Mouse (Mus musculus) heart, postnatal 0 days (tissue): ENCODE results near the gene Kcnh2. TPM values are rescaled to one million over a fixed set of nuclear protein-coding genes. Genes with fewer than 3 reads are reported as not detected.
A peak's percentile ranks its signal among the peaks of the same experiment; 100 is the strongest.
"Not testable (repeated sequence)": the region's sequence is repeated elsewhere in the genome, so short reads cannot be mapped to it uniquely, and the experiment has no call there.

Source experiments
- ATAC-seq: fragments of 200-750 bp; cut with Nextera tagmentation; 2 replicates; pipeline ENCODE4 v1.8.0; 2017; ENCODE audit warnings: low read depth, moderate number of reproducible peaks, moderate library complexity; ENCODE audit not compliant: insufficient read depth
- DNase-seq: peaks from one replicate; pipeline ENCODE4 v3.0.0-alpha.2; 2016; ENCODE audit warnings: low spot score
- H3K27ac ChIP-seq: fragments of 300-500 bp; sonication (generic); 2 replicates; pipeline ENCODE4 v1.5.1; 2014; ENCODE audit warnings: low read depth, mild to moderate bottlenecking
- H3K27me3 ChIP-seq: fragments of 300-500 bp; sonication (generic); 2 replicates; pipeline ENCODE4 v1.6.1; 2014; ENCODE audit warnings: low read length, mixed read lengths; ENCODE audit not compliant: control insufficient read depth, insufficient read depth
- H3K36me3 ChIP-seq: fragments of 300-500 bp; sonication (generic); replicated peaks from 2 replicates; pipeline ENCODE4 v1.6.1; 2014; ENCODE audit warnings: low read length, mixed read lengths; ENCODE audit not compliant: control insufficient read depth, insufficient read depth
- H3K4me1 ChIP-seq: fragments of 300-500 bp; sonication (generic); 2 replicates; pipeline ENCODE4 v1.6.1; 2014; ENCODE audit warnings: antibody characterized with exemption; ENCODE audit not compliant: control insufficient read depth, insufficient read depth
- H3K4me2 ChIP-seq: fragments of 300-500 bp; sonication (generic); 2 replicates; pipeline ENCODE4 v1.6.1; 2014; ENCODE audit warnings: low read depth, mild to moderate bottlenecking, low read length, moderate library complexity
- H3K4me3 ChIP-seq: fragments of 300-500 bp; sonication (generic); 2 replicates; pipeline ENCODE4 v1.5.1; 2014; ENCODE audit warnings: low read depth, low read length
- H3K9ac ChIP-seq: fragments of 300-500 bp; sonication (generic); replicated peaks from 2 replicates; pipeline ENCODE4 v1.6.1; 2014; ENCODE audit warnings: low read depth, low read length, mixed read lengths
- H3K9me3 ChIP-seq: fragments of 300-500 bp; sonication (generic); replicated peaks from 2 replicates; pipeline ENCODE4 v1.6.1; 2016; ENCODE audit warnings: low read length; ENCODE audit not compliant: control insufficient read depth
- CTCF ChIP-seq: IDR thresholded peaks from 2 replicates; pipeline ENCODE4 v1.5.1; 2016; ENCODE audit warnings: antibody characterized with exemption, control low read depth, low read depth
- EP300 ChIP-seq: IDR thresholded peaks from 2 replicates; pipeline ENCODE4 v1.6.1; 2016; ENCODE audit warnings: antibody characterized with exemption, low read depth
- WGBS: fragments of 180-500 bp; shearing (Covaris S2); extraction: QIAGEN DNeasy Blood & Tissue Kit; methylation state at CpG from one replicate; pipeline ENCODE4 v1.1.7; 2014; 5-methylcytosine and 5-hydroxymethylcytosine counted together
- polyA plus RNA-seq: library from polyadenylated mRNA; unstranded; fragments of >200 nt; fragmentation: Nextera tagmentation; extraction: Ambion mirVana; gene quantifications from 2 replicates; pipeline ENCODE4 v1.2.1, GENCODE M21; 2015
- total RNA-seq: library from RNA; depleted of rRNA; stranded (reverse); fragments of >200 nt; gene quantifications from 2 replicates; pipeline ENCODE4 v1.2.3, GENCODE M21; 2014; ENCODE audit warnings: low replicate concordance; rRNA removed

The Kcnh2 gene
- 86.1 and 120 TPM in 2 replicates for total RNA-seq
- 29.4 and 32.1 TPM in 2 replicates for polyA plus RNA-seq

DNA sequence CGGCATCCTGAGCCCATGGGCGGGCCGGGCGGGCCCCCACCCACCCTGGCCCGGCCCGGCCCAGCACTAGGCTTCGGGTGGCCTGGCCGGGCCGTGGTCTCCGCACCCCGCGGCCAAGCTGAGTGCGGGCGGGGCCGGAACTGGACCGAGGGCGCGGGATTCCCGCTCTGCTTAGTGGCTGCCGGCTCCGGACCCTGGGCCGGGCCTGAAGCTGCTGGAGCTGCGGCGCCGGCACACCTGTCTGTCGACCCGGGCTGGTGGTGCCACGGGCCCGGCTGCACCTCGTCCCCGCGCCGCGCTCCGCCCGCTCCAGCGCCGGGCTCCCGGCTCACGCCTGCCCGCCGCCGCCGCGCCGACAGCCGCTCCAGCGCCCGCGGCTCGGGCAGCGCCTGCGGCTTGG, at the start of gene Kcnh2:
Gene Kcnh2, minus strand, starts transcription at position 327 of the 400 bp plus-strand sequence.
- DNase-seq (no peak), ATAC-seq (peak; percentile 1; the same call in 1 of the 2 replicates)
- TF ChIP-seq EP300 (no peak), CTCF (no peak)
- WGBS = under 1% methylated on average over 30 of the region's 53 CpGs
- H3K4me2 ChIP-seq = peak within 1 kb of the TSS; percentile 79
- peak within 1 kb of the TSS; percentile 95 for H3K9ac ChIP-seq
- peaks cover 15% of the 10 kb centered on the region; the same call in 1 of the 2 replicates for H3K36me3 ChIP-seq
- H3K4me3 ChIP-seq = peak within 1 kb of the TSS; percentile 81
- peaks cover 31% of the 10 kb centered on the region for H3K4me1 ChIP-seq
- no peaks in the 10 kb centered on the region for H3K27me3 ChIP-seq
- peak within 1 kb of the TSS; percentile 98 for H3K27ac ChIP-seq
- H3K9me3 ChIP-seq = no peaks in the 10 kb centered on the region

DNA sequence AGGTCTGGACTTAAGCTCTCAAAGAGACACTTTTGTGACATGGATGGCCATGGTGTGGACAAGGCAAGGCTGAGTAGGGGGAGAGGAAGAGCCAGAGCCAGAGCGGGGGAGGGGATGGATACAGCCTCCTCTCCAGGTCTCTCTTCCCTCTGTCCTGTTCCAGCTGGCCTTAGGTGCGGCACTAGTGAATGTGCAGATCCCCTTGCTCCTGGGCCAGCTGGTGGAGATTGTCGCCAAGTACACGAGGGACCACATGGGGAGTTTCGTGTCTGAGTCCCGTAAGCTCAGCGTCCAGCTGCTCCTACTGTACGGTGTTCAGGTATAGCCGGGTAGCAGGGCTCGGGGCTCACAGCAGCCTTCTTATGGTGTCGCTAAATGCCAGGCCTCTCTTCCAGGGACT, 49.0 kb upstream of the Kcnh2 start:
- TF ChIP-seq CTCF = no peak
- Histone ChIP-seq H3K4me3 (no peak overlapping the region), H3K4me2 (no peak overlapping the region), H3K9me3 (no peaks in the 10 kb centered on the region), H3K27me3 (no peaks in the 10 kb centered on the region), H3K9ac (no peak overlapping the region), H3K4me1 (no peaks in the 10 kb centered on the region), H3K36me3 (peaks cover 51% of the 10 kb centered on the region), H3K27ac (no peak overlapping the region)
- 86% methylated on average over 11 of the region's 11 CpGs for WGBS
- ATAC-seq (no peak), DNase-seq (no peak)

- DNase-seq (no peak), ATAC-seq (no peak)
- no peaks in the 10 kb centered on the region for H3K9me3 ChIP-seq
- H3K27me3 ChIP-seq = no peaks in the 10 kb centered on the region
- H3K27ac ChIP-seq = no peak overlapping the region
- H3K4me3 ChIP-seq = no peak overlapping the region
- H3K9ac ChIP-seq = no peak overlapping the region
- WGBS = 78% methylated on average over 10 of the region's 10 CpGs
- H3K36me3 ChIP-seq = peaks cover 48% of the 10 kb centered on the region
- TF ChIP-seq CTCF = no peak
- no peak for TF ChIP-seq EP300
- H3K4me1 ChIP-seq = 0 out of 2 replicates have a peak, but pooled peaks cover 3% of the 10 kb centered on the region
- H3K4me2 ChIP-seq = no peak overlapping the region
These were observed 48.3 kb upstream of the Kcnh2 start for GRCm38 (mm10) chr5:24399686-24400085.

GRCm38 (mm10) chr5:24396254-24396653, 44.9 kb upstream of the Kcnh2 start:
- H3K36me3 ChIP-seq = peaks cover 22% of the 10 kb centered on the region
- DNase-seq, H3K9ac ChIP-seq, H3K4me1 ChIP-seq, H3K4me3 ChIP-seq, ATAC-seq, H3K27me3 ChIP-seq, H3K4me2 ChIP-seq, H3K27ac ChIP-seq, H3K9me3 ChIP-seq: not testable (repeated sequence)
- WGBS = 88% methylated on average over 6 of the region's 6 CpGs

DNA sequence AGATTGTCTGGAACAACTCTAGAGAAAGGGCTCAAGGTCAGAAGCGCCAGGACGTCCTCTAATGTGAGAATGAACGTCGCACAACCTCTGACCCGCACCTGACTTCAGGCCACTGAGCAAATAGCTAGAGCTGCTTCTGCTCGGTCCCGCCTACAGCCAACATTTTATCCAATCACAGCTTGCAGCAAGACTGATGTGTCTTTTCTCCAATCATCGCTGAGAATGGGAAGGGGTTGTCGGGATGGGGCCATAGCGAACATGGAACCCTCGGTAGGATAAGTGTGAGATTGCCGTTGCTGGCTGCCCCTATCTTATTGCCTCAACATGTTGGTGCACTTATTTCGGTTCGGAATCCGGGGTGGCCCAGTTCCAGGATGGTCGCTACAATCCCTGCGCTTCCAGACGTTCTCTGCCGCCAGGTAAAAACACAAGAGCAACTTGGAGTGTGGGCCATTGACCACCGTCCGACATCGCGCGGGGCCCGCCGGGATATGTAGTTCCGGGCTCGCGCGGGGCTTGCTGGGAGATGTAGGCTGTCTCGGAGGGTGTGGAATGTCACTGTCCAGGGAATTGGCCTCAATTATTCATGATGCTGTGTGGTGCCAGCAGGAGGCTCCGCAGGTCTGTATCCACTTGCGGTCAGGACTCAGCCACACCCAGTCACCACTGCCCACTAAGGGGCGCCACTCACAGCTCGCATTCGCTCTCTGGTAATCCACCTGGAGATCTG, 42.9 kb upstream of the Kcnh2 start:
- Histone ChIP-seq H3K27ac (peak overlapping the region; percentile 92), H3K9ac (peak overlapping the region; percentile 56; the same call in 1 of the 2 replicates), H3K36me3 (peaks cover 4% of the 10 kb centered on the region), H3K9me3 (no peaks in the 10 kb centered on the region), H3K27me3 (no peaks in the 10 kb centered on the region), H3K4me3 (peak overlapping the region; percentile 71), H3K4me2 (peak overlapping the region; percentile 62), H3K4me1 (peaks cover 8% of the 10 kb centered on the region)
- WGBS = under 1% methylated on average over 36 of the region's 36 CpGs
- TF ChIP-seq CTCF = peak; percentile 81
- peak; percentile 65; the same call in 1 of the 2 replicates for TF ChIP-seq EP300
- DNase-seq (peak; percentile 98), ATAC-seq (peak; percentile 94)
